Mouse (Mus musculus) layer of hippocampus, postnatal 25 days (tissue): ENCODE measurements around the gene Cisd3. TPM values are rescaled to one million over a fixed set of nuclear protein-coding genes. Genes with fewer than 3 reads are reported as not detected.

Experiments used
- DNase-seq, 2 experiments: peaks; one replicate each; pipeline ENCODE4 v3.0.0; 2022; ENCODE audit warnings: mixed read lengths in 2 of 2, low spot score in 1 of 2; ENCODE audit errors: extremely low spot score in 1 of 2
- total RNA-seq, 2 experiments: library from RNA; stranded (reverse); gene quantifications; 2 replicates each; pipeline ENCODE4 v1.2.3; 2021

The Cisd3 gene
- total RNA-seq, 2 experiments from 2014 or later, result 47.0 to 55.1 TPM

- no peak for DNase-seq
These were observed 23.3 kb upstream of the Cisd3 start for GRCm38 (mm10) chr11:97662207-97662892.

GRCm38 (mm10) chr11:97662893-97663527 is 22.6 kb upstream of the Cisd3 start, which contains the start of gene Mllt6:
Gene Mllt6, plus strand, starts transcription at chr11:97663414.
- peak in 1 of 2 experiments; percentile 66 for DNase-seq

- DNase-seq, result no peak
These were observed 21.9 kb upstream of the Cisd3 start for GRCm38 (mm10) chr11:97663528-97664338.

GRCm38 (mm10) chr11:97664339-97664665 is 21.3 kb upstream of the Cisd3 start:
- DNase-seq, result no peak

DNA sequence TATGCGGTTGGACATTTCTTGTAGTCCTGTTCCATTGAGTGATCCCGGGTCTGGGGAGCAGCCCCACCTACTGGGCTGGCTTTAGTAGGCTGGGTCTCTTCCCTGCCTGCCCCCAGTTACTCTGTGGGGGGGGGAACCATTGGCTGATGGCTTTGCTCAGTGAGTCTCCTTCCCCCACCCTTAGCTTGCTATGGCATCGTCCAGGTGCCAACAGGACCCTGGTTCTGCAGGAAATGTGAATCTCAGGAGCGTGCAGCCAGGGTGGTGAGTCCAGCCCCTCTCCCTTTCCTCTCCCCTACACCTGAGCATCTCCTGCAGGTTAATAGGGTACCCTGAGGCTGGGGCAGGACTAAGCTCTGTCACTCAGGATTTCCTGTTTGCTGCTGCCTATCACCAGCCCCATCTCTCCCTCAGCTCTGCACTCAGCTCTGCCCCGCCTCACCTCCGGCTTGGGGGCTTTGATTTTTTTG is 20.8 kb upstream of the Cisd3 start:
- no peak for DNase-seq

DNA sequence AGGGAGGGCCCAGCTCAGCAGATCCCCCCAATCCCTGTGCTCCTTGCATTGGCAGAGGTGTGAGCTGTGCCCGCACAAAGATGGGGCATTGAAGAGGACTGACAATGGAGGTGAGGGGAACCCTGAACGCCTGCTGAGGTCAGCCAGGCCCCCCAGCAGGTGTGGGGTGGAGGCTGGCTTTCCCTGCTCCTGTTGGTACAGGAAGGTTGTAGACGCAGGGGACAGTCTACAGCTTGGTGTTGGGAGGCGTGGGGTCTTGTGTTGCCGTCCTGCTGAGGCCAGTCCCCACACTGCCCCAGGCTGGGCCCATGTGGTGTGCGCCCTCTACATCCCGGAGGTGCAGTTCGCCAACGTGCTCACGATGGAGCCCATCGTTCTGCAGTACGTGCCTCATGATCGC is 20.2 kb upstream of the Cisd3 start:
- no peak for DNase-seq

DNA sequence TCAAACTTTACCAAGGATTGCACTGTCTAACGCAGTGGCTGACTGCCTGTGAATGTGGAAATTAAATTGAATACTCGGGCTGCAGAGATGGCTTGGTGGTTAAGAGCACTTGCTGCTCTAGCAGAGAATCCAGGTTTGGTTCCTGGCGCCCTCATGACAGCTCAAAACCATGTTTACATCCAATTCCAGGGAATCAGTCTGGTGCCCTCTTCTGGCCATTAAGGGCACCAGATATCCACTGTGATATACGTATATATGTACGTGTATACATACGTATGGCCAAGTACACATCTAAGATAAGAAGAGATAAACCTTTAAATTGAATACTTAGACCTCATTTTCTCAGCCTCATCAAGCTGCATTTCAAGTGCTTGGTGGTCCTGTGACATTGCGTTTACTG is 19.4 kb upstream of the Cisd3 start:
- DNase-seq, result no peak

- DNase-seq, result no peak
These were observed 18.8 kb upstream of the Cisd3 start for GRCm38 (mm10) chr11:97666794-97667193.

- no peak for DNase-seq
These were observed 17.5 kb upstream of the Cisd3 start for GRCm38 (mm10) chr11:97668160-97668559.

- no peak for DNase-seq
These were observed 16.4 kb upstream of the Cisd3 start for GRCm38 (mm10) chr11:97669268-97669667.

DNA sequence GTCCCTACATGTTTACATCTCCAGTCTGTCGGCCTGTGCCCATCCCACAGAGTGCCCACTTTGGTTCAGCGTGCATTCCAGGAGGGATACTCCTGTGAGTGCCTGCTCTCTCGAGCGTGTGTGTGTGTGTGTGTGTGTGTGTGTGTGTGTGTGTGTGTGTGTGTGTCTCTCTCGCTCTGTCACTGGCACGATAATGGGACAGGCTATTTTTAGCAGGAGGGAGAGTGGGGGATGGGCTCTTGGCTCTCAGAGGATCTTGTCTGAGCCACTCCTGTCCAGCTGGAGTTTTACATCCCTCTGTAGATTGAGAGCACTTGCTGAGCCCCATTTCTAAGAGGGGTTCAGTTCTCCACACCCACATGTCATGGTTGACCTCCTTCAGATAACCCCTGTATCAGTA is 15.8 kb upstream of the Cisd3 start:
- no peak for DNase-seq

- no peak for DNase-seq
These were observed 15.1 kb upstream of the Cisd3 start for GRCm38 (mm10) chr11:97670234-97671176.

GRCm38 (mm10) chr11:97671177-97671527 is 14.5 kb upstream of the Cisd3 start:
- no peak for DNase-seq

DNA sequence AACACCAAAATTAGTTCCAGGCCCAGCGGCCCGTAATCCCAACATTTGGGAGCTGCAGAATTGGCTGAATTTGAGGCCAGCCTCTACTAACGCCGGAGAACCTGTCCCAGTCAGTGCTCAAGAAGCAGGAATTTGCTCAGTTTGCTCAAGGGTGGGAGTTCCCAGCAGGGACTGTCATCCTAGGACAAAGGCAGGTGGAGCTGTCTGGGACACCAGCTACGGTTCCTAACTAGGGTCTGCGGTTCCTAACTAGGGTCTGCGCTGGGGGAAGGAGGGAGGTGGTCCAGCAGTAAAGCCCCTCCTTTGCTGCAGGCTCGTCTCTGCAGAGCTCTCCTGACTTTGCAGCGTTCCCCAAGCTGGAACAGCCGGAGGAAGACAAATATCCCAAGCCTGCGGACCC is 12.5 kb upstream of the Cisd3 start:
- DNase-seq, result no peak

DNA sequence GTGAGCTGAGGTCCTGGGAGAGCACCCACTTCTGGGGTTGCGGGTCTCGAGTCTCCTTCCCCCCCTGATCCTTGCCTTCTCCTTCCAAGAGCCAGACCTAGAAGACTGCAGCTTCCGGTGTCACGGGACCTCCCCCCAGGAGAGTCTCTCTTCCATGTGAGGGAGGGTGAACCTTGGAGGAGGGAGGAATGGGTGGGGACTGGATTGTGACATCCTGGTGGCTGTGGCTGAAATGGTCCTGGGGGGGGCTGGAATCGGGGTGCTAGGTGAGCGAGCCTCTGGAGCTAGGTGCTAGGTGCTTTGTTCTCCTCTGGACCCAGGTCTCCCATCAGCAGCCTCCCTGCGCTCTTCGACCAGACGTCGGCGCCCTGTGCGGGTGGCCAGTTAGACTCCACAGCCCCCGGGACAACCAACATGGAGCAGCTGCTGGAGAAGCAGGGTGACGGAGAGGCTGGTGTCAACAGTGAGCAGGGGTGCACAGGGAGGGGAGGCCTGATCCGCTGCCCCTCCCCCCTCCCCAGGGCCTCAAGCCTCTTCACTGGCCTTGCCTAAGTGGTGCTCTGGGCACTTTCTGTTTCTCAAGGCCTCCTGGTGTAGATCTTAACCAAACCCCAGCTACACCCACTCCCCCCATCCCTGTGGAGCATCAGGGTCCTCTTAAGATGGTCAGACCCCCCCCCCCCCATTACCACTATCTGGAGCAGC is 9.4 kb upstream of the Cisd3 start:
- no peak for DNase-seq

GRCm38 (mm10) chr11:97677381-97677780 is 8.2 kb upstream of the Cisd3 start:
- DNase-seq, result no peak

DNA sequence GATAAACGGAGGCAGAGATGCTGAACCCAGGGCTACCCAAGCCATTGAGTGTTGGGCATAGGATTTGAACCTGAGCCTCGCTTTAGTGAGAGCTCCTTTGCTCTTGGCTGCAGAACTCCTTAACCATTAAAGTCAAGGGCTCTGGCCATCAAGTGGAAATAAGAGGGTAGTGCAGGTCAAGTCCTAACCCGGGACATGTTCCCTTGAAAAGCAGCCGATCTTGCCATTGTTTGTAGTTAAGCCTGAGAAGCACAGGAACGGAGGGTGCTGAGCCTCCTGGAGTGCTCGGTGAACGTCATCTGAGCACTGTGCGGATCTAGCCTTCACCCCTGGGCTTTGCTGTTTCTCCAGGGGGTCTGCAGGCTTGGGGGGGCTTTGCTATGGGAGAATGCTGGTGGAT is 7.8 kb upstream of the Cisd3 start:
- DNase-seq, result no peak

GRCm38 (mm10) chr11:97678301-97678700 is 7.3 kb upstream of the Cisd3 start:
- DNase-seq, result no peak

GRCm38 (mm10) chr11:97680430-97680829 is 5.2 kb upstream of the Cisd3 start:
- no peak for DNase-seq
